Mouse (Mus musculus): ENCODE results near the gene Ppp1cc. TPM values are rescaled to one million over a fixed set of nuclear protein-coding genes. Genes with fewer than 3 reads are reported as not detected.

Gene Ppp1cc
- polyA plus RNA-seq, 1 experiment from 2014 or later, result 104 TPM

- H3K4me3 ChIP-seq (ENCODE audit: low read depth, low read length), result no peak overlapping the region
- DNase-seq (ENCODE audit: low spot score) (peak; percentile 59), ATAC-seq (ENCODE audit: low FRiP score, low TSS enrichment) (no peak)
- no peak overlapping the region for H3K9ac ChIP-seq (ENCODE audit: low read length)
- H3K27me3 ChIP-seq (ENCODE audit: control insufficient read depth, insufficient read depth, low read length), result no peaks in the 10 kb centered on the region
- no peaks in the 10 kb centered on the region for H3K4me1 ChIP-seq (replicated peaks; ENCODE audit: control insufficient read depth, insufficient read depth)
- peak; percentile 75 for TF ChIP-seq CTCF (IDR thresholded peaks at IDR 0.05; ENCODE audit: low read depth)
- TF ChIP-seq EP300 (optimal IDR thresholded peaks at IDR 0.05), result no peak
- WGBS, result 54% methylated on average over 8 of the region's 8 CpGs
- no peak overlapping the region for H3K4me2 ChIP-seq (replicated peaks; ENCODE audit: low read depth)
- no peaks in the 10 kb centered on the region for H3K9me3 ChIP-seq (ENCODE audit: control insufficient read depth, low read length)
- H3K36me3 ChIP-seq (ENCODE audit: control insufficient read depth, insufficient read depth, low read length), result no peaks in the 10 kb centered on the region
- H3K27ac ChIP-seq (replicated peaks), result no peak overlapping the region
Observed at GRCm38 (mm10) chr5:122142230-122142992, 15.7 kb upstream of the Ppp1cc start.

- ATAC-seq (ENCODE audit: low FRiP score, low TSS enrichment) (no peak), DNase-seq (ENCODE audit: low spot score) (no peak)
- H3K27me3 ChIP-seq (ENCODE audit: control insufficient read depth, insufficient read depth, low read length), result no peaks in the 10 kb centered on the region
- no peak overlapping the region for H3K9ac ChIP-seq (ENCODE audit: low read length)
- H3K27ac ChIP-seq (replicated peaks), result no peak overlapping the region
- H3K4me2 ChIP-seq (replicated peaks; ENCODE audit: low read depth), result no peak overlapping the region
- no peaks in the 10 kb centered on the region for H3K36me3 ChIP-seq (ENCODE audit: control insufficient read depth, insufficient read depth, low read length)
- no peaks in the 10 kb centered on the region for H3K9me3 ChIP-seq (ENCODE audit: control insufficient read depth, low read length)
- no peak overlapping the region for H3K4me3 ChIP-seq (ENCODE audit: low read depth, low read length)
- TF ChIP-seq CTCF (IDR thresholded peaks at IDR 0.05; ENCODE audit: low read depth) (no peak), EP300 (optimal IDR thresholded peaks at IDR 0.05) (no peak)
- WGBS, result 80% methylated on average over 15 of the region's 15 CpGs
- no peaks in the 10 kb centered on the region for H3K4me1 ChIP-seq (replicated peaks; ENCODE audit: control insufficient read depth, insufficient read depth)
Observed at GRCm38 (mm10) chr5:122143543-122143942, 14.5 kb upstream of the Ppp1cc start.

- WGBS, result 79% methylated on average over 4 of the region's 4 CpGs
- Histone ChIP-seq H3K4me2 (replicated peaks; ENCODE audit: low read depth) (no peak overlapping the region), H3K4me1 (replicated peaks; ENCODE audit: control insufficient read depth, insufficient read depth) (no peaks in the 10 kb centered on the region), H3K9me3 (ENCODE audit: control insufficient read depth, low read length) (no peaks in the 10 kb centered on the region), H3K4me3 (ENCODE audit: low read depth, low read length) (no peak overlapping the region), H3K27me3 (ENCODE audit: control insufficient read depth, insufficient read depth, low read length) (no peaks in the 10 kb centered on the region), H3K9ac (ENCODE audit: low read length) (no peak overlapping the region), H3K27ac (replicated peaks) (peak overlapping the region; percentile 90), H3K36me3 (ENCODE audit: control insufficient read depth, insufficient read depth, low read length) (no peaks in the 10 kb centered on the region)
- DNase-seq (ENCODE audit: low spot score) (no peak), ATAC-seq (ENCODE audit: low FRiP score, low TSS enrichment) (no peak)
- TF ChIP-seq CTCF (IDR thresholded peaks at IDR 0.05; ENCODE audit: low read depth) (no peak), EP300 (optimal IDR thresholded peaks at IDR 0.05) (no peak)
Observed at GRCm38 (mm10) chr5:122144825-122145224, 13.3 kb upstream of the Ppp1cc start.

GRCm38 (mm10) chr5:122145381-122146055, 12.6 kb upstream of the Ppp1cc start:
- peak; percentile 49 for DNase-seq (ENCODE audit: low spot score)
- ATAC-seq (ENCODE audit: low FRiP score, low TSS enrichment), result peak; percentile 58; the same call in 1 of the 2 replicates
- peak overlapping the region; percentile 43 for H3K4me2 ChIP-seq (replicated peaks; ENCODE audit: low read depth)
- TF ChIP-seq CTCF (IDR thresholded peaks at IDR 0.05; ENCODE audit: low read depth) (peak; percentile 7; the same call in 1 of the 2 replicates), EP300 (optimal IDR thresholded peaks at IDR 0.05) (no peak)
- H3K9me3 ChIP-seq (ENCODE audit: control insufficient read depth, low read length), result no peaks in the 10 kb centered on the region
- no peak overlapping the region; the same call in 1 of the 2 replicates for H3K4me3 ChIP-seq (ENCODE audit: low read depth, low read length)
- H3K4me1 ChIP-seq (replicated peaks; ENCODE audit: control insufficient read depth, insufficient read depth), result no peaks in the 10 kb centered on the region
- no peaks in the 10 kb centered on the region for H3K27me3 ChIP-seq (ENCODE audit: control insufficient read depth, insufficient read depth, low read length)
- peak overlapping the region; percentile 90 for H3K27ac ChIP-seq (replicated peaks)
- peak overlapping the region; percentile 50 for H3K9ac ChIP-seq (ENCODE audit: low read length)
- WGBS, result 34% methylated on average over 15 of the region's 15 CpGs
- H3K36me3 ChIP-seq (ENCODE audit: control insufficient read depth, insufficient read depth, low read length), result no peaks in the 10 kb centered on the region

- ATAC-seq (ENCODE audit: low FRiP score, low TSS enrichment), result peak; percentile 70; the same call in 1 of the 2 replicates
- H3K4me1 ChIP-seq (replicated peaks; ENCODE audit: control insufficient read depth, insufficient read depth), result no peaks in the 10 kb centered on the region
Observed at GRCm38 (mm10) chr5:122146056-122146580, 12.0 kb upstream of the Ppp1cc start.

More at GRCm38 (mm10) chr5:122146056-122146580, 12.0 kb upstream of the Ppp1cc start:
- H3K36me3 ChIP-seq (ENCODE audit: control insufficient read depth, insufficient read depth, low read length), result no peaks in the 10 kb centered on the region
- TF ChIP-seq CTCF (IDR thresholded peaks at IDR 0.05; ENCODE audit: low read depth), result no peak
- TF ChIP-seq EP300 (optimal IDR thresholded peaks at IDR 0.05), result no peak
- no peaks in the 10 kb centered on the region for H3K27me3 ChIP-seq (ENCODE audit: control insufficient read depth, insufficient read depth, low read length)
- no peak for DNase-seq (ENCODE audit: low spot score)
- peak overlapping the region; percentile 90 for H3K27ac ChIP-seq (replicated peaks)
- H3K4me2 ChIP-seq (replicated peaks; ENCODE audit: low read depth), result peak overlapping the region; percentile 43
- no peak overlapping the region for H3K9ac ChIP-seq (ENCODE audit: low read length)
- 40% methylated on average over 10 of the region's 10 CpGs for WGBS
- H3K9me3 ChIP-seq (ENCODE audit: control insufficient read depth, low read length), result no peaks in the 10 kb centered on the region
- no peak overlapping the region for H3K4me3 ChIP-seq (ENCODE audit: low read depth, low read length)
